In genomic region chr3:138041591-138042301, GRCm38 (mm10) we compare ENCODE assay signal across 13 mouse cellular contexts. TPM values are rescaled to one million over a fixed set of nuclear protein-coding genes. Genes with fewer than 3 reads are reported as not detected.
A peak's percentile ranks its signal among the peaks of the same experiment; 100 is the strongest.
DNase-seq lines count a peak whose midpoint lies in the region; ATAC-seq and TF ChIP-seq lines count a peak whose summit lies in the region.
"Had no signal": no experiment of that assay in that cellular context is flagged by ENCODE, and none has a peak within 500 bp of the region (broad histone marks: within the 10 kb centered on the region; RNA-seq: fewer than 3 reads in every experiment).

No protein-coding gene starts in this region.

- peak; percentile 29; the same call in 1 of the 2 replicates for ATAC-seq in hindbrain, embryonic 12.5 days (ENCODE audit: low FRiP score)
- no peak; the same call in 1 of the 2 replicates for ATAC-seq in hindbrain, embryonic 11.5 days (ENCODE audit: low FRiP score)
- ATAC-seq in midbrain, embryonic 14.5 days (ENCODE audit: low FRiP score, low TSS enrichment), result peak; percentile 27; the same call in 1 of the 2 replicates
- no peak for ATAC-seq in activated CD4-positive, CD25-positive, alpha-beta regulatory T cell, adult 4 months

- no peaks in the 10 kb centered on the region for H3K4me1 ChIP-seq in hindbrain, embryonic 12.5 days
- H3K4me1 ChIP-seq in hindbrain, embryonic 11.5 days (replicated peaks; ENCODE audit: control insufficient read depth, insufficient read depth, low read length), result no peaks in the 10 kb centered on the region
- peaks cover 9 to 26% of the 10 kb centered on the region in 2 experiments for H3K4me1 ChIP-seq in CH12.LX (ENCODE audit: control insufficient read depth in 1 of 2, insufficient read depth in 2 of 2)
- no peaks in the 10 kb centered on the region for H3K4me1 ChIP-seq in midbrain, embryonic 14.5 days (ENCODE audit: control insufficient read depth, insufficient read depth, low read length)
- H3K4me1 ChIP-seq: limb, embryonic 15.5 days; lung, embryonic 15.5 days had no signal

- intact Hi-C loops in left cerebral cortex, postnatal 4 days (cut with DNase I), result no loop called here

- H3K79me2 ChIP-seq in CH12.LX (replicated peaks; ENCODE audit: control insufficient read depth, extremely low read depth, insufficient read depth, poor library complexity, severe bottlenecking), result no peaks in the 10 kb centered on the region

- no peak overlapping the region for H3K4me3 ChIP-seq in hindbrain, embryonic 12.5 days
- H3K4me3 ChIP-seq in hindbrain, embryonic 11.5 days (ENCODE audit: low read depth, low read length), result no peak overlapping the region
- H3K4me3 ChIP-seq in CH12.LX (replicated peaks in 1 of 3; ENCODE audit: low read depth in 2 of 3, low read length in 2 of 3, poor library complexity in 1 of 3), result no peak overlapping the region
- H3K4me3 ChIP-seq in midbrain, embryonic 14.5 days (replicated peaks; ENCODE audit: low read depth, low read length), result no peak overlapping the region
- H3K4me3 ChIP-seq: limb, embryonic 15.5 days; lung, embryonic 15.5 days had no signal

- dilution Hi-C loops in CH12.LX (cut with MboI; ENCODE audit: extremely low pct_ligation_motif_present, extremely low pct_unique_long_range_greater_than_20kb, low sequenced_read_pairs), result no loop called here

- no peak for DNase-seq in hindbrain, embryonic 11.5 days (ENCODE audit: low spot score)
- peak; percentile 47 to 53 for DNase-seq in B cell, adult 2 months
- peak; percentile 96 for DNase-seq in CH12.LX (ENCODE audit: extremely low read depth)
- DNase-seq in midbrain, embryonic 14.5 days, result no peak
- DNase-seq in left cerebral cortex, postnatal 4 days, result no peak
- DNase-seq: adrenal gland, postnatal 10 days; layer of hippocampus, postnatal 36 days had no signal

- WGBS in hindbrain, embryonic 12.5 days, result 57% methylated on average over 3 of the region's 3 CpGs
- 55% methylated on average over 3 of the region's 3 CpGs for WGBS in hindbrain, embryonic 11.5 days
- 50% methylated on average over 3 of the region's 3 CpGs for WGBS in midbrain, embryonic 14.5 days

- no peaks in the 10 kb centered on the region for H3K9me3 ChIP-seq in hindbrain, embryonic 12.5 days (replicated peaks)
- H3K9me3 ChIP-seq in hindbrain, embryonic 11.5 days (ENCODE audit: control insufficient read depth, low read length), result no peaks in the 10 kb centered on the region
- H3K9me3 ChIP-seq in CH12.LX (replicated peaks; ENCODE audit: low read length), result no peaks in the 10 kb centered on the region
- no peaks in the 10 kb centered on the region for H3K9me3 ChIP-seq in midbrain, embryonic 14.5 days (ENCODE audit: control insufficient read depth, low read length)
- H3K9me3 ChIP-seq: limb, embryonic 15.5 days; lung, embryonic 15.5 days had no signal

- H3K4me2 ChIP-seq in hindbrain, embryonic 12.5 days (replicated peaks), result no peak overlapping the region
- no peak overlapping the region for H3K4me2 ChIP-seq in hindbrain, embryonic 11.5 days (replicated peaks; ENCODE audit: low read depth, low read length)
- H3K4me2 ChIP-seq in CH12.LX (ENCODE audit: insufficient read depth, low read depth, poor library complexity, severe bottlenecking), result peak overlapping the region; percentile 81
- no peak overlapping the region for H3K4me2 ChIP-seq in midbrain, embryonic 14.5 days (ENCODE audit: low read length)
- H3K4me2 ChIP-seq: limb, embryonic 15.5 days; lung, embryonic 15.5 days had no signal

- TF ChIP-seq POLR2A in CH12.LX (IDR thresholded peaks at IDR 0.05; ENCODE audit: low read depth, low read length), result no peak

- H3K27ac ChIP-seq in hindbrain, embryonic 12.5 days, result no peak overlapping the region
- no peak overlapping the region for H3K27ac ChIP-seq in hindbrain, embryonic 11.5 days (ENCODE audit: low read depth, low read length)
- no peak overlapping the region for H3K27ac ChIP-seq in CH12.LX (ENCODE audit: insufficient read depth, low read depth)
- H3K27ac ChIP-seq in midbrain, embryonic 14.5 days (replicated peaks; ENCODE audit: low read depth, low read length), result no peak overlapping the region
- H3K27ac ChIP-seq: kidney, postnatal 0 days; limb, embryonic 15.5 days; lung, embryonic 15.5 days had no signal

- H3K27me3 ChIP-seq in hindbrain, embryonic 12.5 days, result no peaks in the 10 kb centered on the region
- H3K27me3 ChIP-seq in hindbrain, embryonic 11.5 days (ENCODE audit: control insufficient read depth, insufficient read depth, low read length), result no peaks in the 10 kb centered on the region
- H3K27me3 ChIP-seq in CH12.LX (replicated peaks), result no peaks in the 10 kb centered on the region
- H3K27me3 ChIP-seq in midbrain, embryonic 14.5 days (ENCODE audit: control insufficient read depth, insufficient read depth, low read length), result no peaks in the 10 kb centered on the region
- H3K27me3 ChIP-seq: limb, embryonic 15.5 days; lung, embryonic 15.5 days had no signal

- no peak for TF ChIP-seq CTCF in CH12.LX (conservative IDR thresholded peaks at IDR 0.05 in 1 of 2, IDR thresholded peaks at IDR 0.05 in 1 of 2; ENCODE audit: low read depth in 2 of 2, low read length in 2 of 2)

- peak; percentile 81 for TF ChIP-seq EP300 in CH12.LX (IDR thresholded peaks at IDR 0.05; ENCODE audit: low read length)

- in situ Hi-C loops in CH12.LX (cut with MboI; ENCODE audit: low pct_ligation_motif_present, low pct_unique_long_range_greater_than_20kb, low sequenced_read_pairs), result no loop called here

- no peaks in the 10 kb centered on the region for H3K36me3 ChIP-seq in hindbrain, embryonic 12.5 days
- no peaks in the 10 kb centered on the region for H3K36me3 ChIP-seq in hindbrain, embryonic 11.5 days (ENCODE audit: control insufficient read depth, insufficient read depth, low read length)
- no peaks in the 10 kb centered on the region for H3K36me3 ChIP-seq in CH12.LX (replicated peaks in 1 of 2; ENCODE audit: control insufficient read depth in 1 of 2, insufficient read depth in 1 of 2, low read length in 1 of 2)
- H3K36me3 ChIP-seq in midbrain, embryonic 14.5 days (ENCODE audit: control insufficient read depth, insufficient read depth, low read length), result no peaks in the 10 kb centered on the region
- H3K36me3 ChIP-seq: limb, embryonic 15.5 days; lung, embryonic 15.5 days had no signal

- no peak overlapping the region for H3K9ac ChIP-seq in hindbrain, embryonic 12.5 days
- no peak overlapping the region for H3K9ac ChIP-seq in hindbrain, embryonic 11.5 days (ENCODE audit: low read depth, low read length)
- no peak overlapping the region for H3K9ac ChIP-seq in CH12.LX (ENCODE audit: insufficient read depth, low read depth)
- H3K9ac ChIP-seq in midbrain, embryonic 14.5 days (replicated peaks; ENCODE audit: low read length), result no peak overlapping the region
- H3K9ac ChIP-seq: limb, embryonic 15.5 days; lung, embryonic 15.5 days had no signal

- no peak; the same call in 1 of the 2 replicates for TF ChIP-seq RAD21 in CH12.LX (IDR thresholded peaks at IDR 0.05; ENCODE audit: low read depth, low read length)

TF ChIP-seq in CH12.LX, 34 proteins besides CTCF, POLR2A, EP300 and RAD21 (continues in another document):
- peak; percentile 96 for TF ChIP-seq PAX5 (IDR thresholded peaks at IDR 0.05; ENCODE audit: low read length)
- no peak for TF ChIP-seq ELF1 (IDR thresholded peaks at IDR 0.05; ENCODE audit: low read depth, low read length)
- TF ChIP-seq JUND (conservative IDR thresholded peaks at IDR 0.05; ENCODE audit: low read depth, low read length), result no peak; the same call in none of the 2 replicates
- peak; percentile 16; the same call in 1 of the 2 replicates for TF ChIP-seq SIN3A (IDR thresholded peaks at IDR 0.05; ENCODE audit: low read length)
- TF ChIP-seq MXI1 (IDR thresholded peaks at IDR 0.05; ENCODE audit: low read depth, low read length), result no peak; the same call in 1 of the 2 replicates
- peak; percentile 98 for TF ChIP-seq MEF2A (IDR thresholded peaks at IDR 0.05; ENCODE audit: borderline replicate concordance, low read depth, low read length)
- TF ChIP-seq RCOR1 (conservative IDR thresholded peaks at IDR 0.05; ENCODE audit: low read depth, low read length), result no peak
- TF ChIP-seq POLR2AphosphoS2 (IDR thresholded peaks at IDR 0.05; ENCODE audit: low read depth, low read length), result no peak
- TF ChIP-seq JUN (IDR thresholded peaks at IDR 0.05; ENCODE audit: insufficient read depth, low read depth, low read length), result no peak
- peak; percentile 81 for TF ChIP-seq BHLHE40 (IDR thresholded peaks at IDR 0.05; ENCODE audit: low read depth, low read length)
- no peak for TF ChIP-seq UBTF (IDR thresholded peaks at IDR 0.05; ENCODE audit: low read depth, low read length)
- TF ChIP-seq ZC3H11A (IDR thresholded peaks at IDR 0.05; ENCODE audit: low read depth, low read length), result no peak
- peak; percentile 53; the same call in 1 of the 2 replicates for TF ChIP-seq TCF12 (IDR thresholded peaks at IDR 0.05; ENCODE audit: low read depth, low read length)
- TF ChIP-seq USF2 (conservative IDR thresholded peaks at IDR 0.05; ENCODE audit: low read depth, low read length), result no peak
- TF ChIP-seq ETS1 (conservative IDR thresholded peaks at IDR 0.05; ENCODE audit: low read depth, low read length), result peak; percentile 84
- TF ChIP-seq MYC (IDR thresholded peaks at IDR 0.05; ENCODE audit: low read depth, low read length), result no peak
- TF ChIP-seq MAX (IDR thresholded peaks at IDR 0.05; ENCODE audit: low read length), result no peak
- TF ChIP-seq ZNF384 (IDR thresholded peaks at IDR 0.05; ENCODE audit: low read depth, low read length), result peak; percentile 93

RNA-seq across cellular contexts. Expression of gene 1110002E22Rik, which starts 23.1 kb away (rescaled TPM):
- polyA plus RNA-seq in hindbrain, embryonic 12.5 days (2016; fragmentation: Nextera tagmentation; extraction: Ambion mirVana), result 0.42 and 0.45 TPM in 2 replicates
- 0.17 and 0.20 TPM in 2 replicates for polyA plus RNA-seq in hindbrain, embryonic 11.5 days (2014; fragmentation: Nextera tagmentation; extraction: Ambion mirVana)
- 1.3 and 2.0 TPM in 2 replicates for total RNA-seq in CH12.LX (2012; rRNA removed)
- 0.43 and 0.66 TPM in 2 replicates for total RNA-seq in CH12.LX (2014; rRNA removed)
- 2.3 and 2.6 TPM in 2 replicates for polyA plus RNA-seq in CH12.LX (2012; ENCODE audit: insufficient read length, low read depth)
- 0.12 and 0.18 TPM in 2 replicates for polyA plus RNA-seq in midbrain, embryonic 14.5 days (2014; fragmentation: Nextera tagmentation; extraction: Ambion mirVana)
- 1 to 10 TPM; 2.8 to 3.4 TPM for total RNA-seq in left cerebral cortex, postnatal 4 days (2021)
- not detected for polyA plus RNA-seq in activated CD4-positive, CD25-positive, alpha-beta regulatory T cell, adult 4 months (2017; shearing (Covaris generic))

RNA-seq across cellular contexts. Expression of gene Gm5105, which starts 25.4 kb away (rescaled TPM):
- not detected in 2 replicates for polyA plus RNA-seq in hindbrain, embryonic 12.5 days (2016; fragmentation: Nextera tagmentation; extraction: Ambion mirVana)
- not detected in 2 replicates for polyA plus RNA-seq in hindbrain, embryonic 11.5 days (2014; fragmentation: Nextera tagmentation; extraction: Ambion mirVana)
- total RNA-seq in CH12.LX (2012; rRNA removed) (0.13 TPM in 1 of 2 replicates, not detected in the other), CH12.LX (2014; rRNA removed) (not detected in 2 replicates)
- not detected in 2 replicates for polyA plus RNA-seq in CH12.LX (2012; ENCODE audit: insufficient read length, low read depth)
- polyA plus RNA-seq in midbrain, embryonic 14.5 days (2014; fragmentation: Nextera tagmentation; extraction: Ambion mirVana), result not detected in 2 replicates
- not detected for total RNA-seq in left cerebral cortex, postnatal 4 days (2021)
- polyA plus RNA-seq in activated CD4-positive, CD25-positive, alpha-beta regulatory T cell, adult 4 months (2017; shearing (Covaris generic)), result not detected
- polyA plus RNA-seq: testis, adult 2 months had no signal

Comparison
In these comparisons a context has a peak if more than half of its experiments do, and no peak if none do; other contexts are left out.
1. ATAC-seq: peak in hindbrain, embryonic 12.5 days (single experiment) and midbrain, embryonic 14.5 days (single experiment); none in hindbrain, embryonic 11.5 days (single experiment) and activated CD4-positive, CD25-positive, alpha-beta regulatory T cell, adult 4 months (single experiment).
2. DNase-seq: peak in B cell, adult 2 months (2 of 2) and CH12.LX (single experiment); none in hindbrain, embryonic 11.5 days (single experiment), midbrain, embryonic 14.5 days (single experiment) and left cerebral cortex, postnatal 4 days (single experiment).